Mouse (Mus musculus): ENCODE measurements around the gene Tbc1d15. TPM values are rescaled to one million over a fixed set of nuclear protein-coding genes. Genes with fewer than 3 reads are reported as not detected.

Gene Tbc1d15
- polyA plus RNA-seq, 1 experiment = 3.1 TPM

- H3K36me3 ChIP-seq (ENCODE audit: control insufficient read depth, insufficient read depth, low read length) = peaks cover 16% of the 10 kb centered on the region
- TF ChIP-seq POLR2A (IDR thresholded peaks at IDR 0.05; ENCODE audit: low read depth, low read length) = no peak
- TF ChIP-seq CTCF (IDR thresholded peaks at IDR 0.05; ENCODE audit: extremely low read depth, insufficient read depth, insufficient read length, insufficient replicate concordance) = no peak
- H3K27ac ChIP-seq (ENCODE audit: insufficient read depth, low read length) = no peak overlapping the region
- no peak for DNase-seq (ENCODE audit: low read depth in 1 of 2, low spot score in 2 of 2)
- H3K4me1 ChIP-seq (ENCODE audit: control insufficient read depth, insufficient read depth, insufficient read length) = no peaks in the 10 kb centered on the region
- no peak overlapping the region for H3K4me3 ChIP-seq (ENCODE audit: extremely low read depth, insufficient read depth, insufficient read length)
- 90% methylated on average over 9 of the region's 9 CpGs for WGBS
- H3K27me3 ChIP-seq (ENCODE audit: control insufficient read depth, insufficient read depth, low read length) = no peaks in the 10 kb centered on the region
Measured at GRCm38 (mm10) chr10:115229023-115229422, 22.2 kb downstream of the Tbc1d15 start.

GRCm38 (mm10) chr10:115226586-115226985 is 24.7 kb downstream of the Tbc1d15 start:
- 94% methylated on average over 7 of the region's 7 CpGs for WGBS
- no peak for DNase-seq (ENCODE audit: low read depth in 1 of 2, low spot score in 2 of 2)
- TF ChIP-seq CTCF (IDR thresholded peaks at IDR 0.05; ENCODE audit: extremely low read depth, insufficient read depth, insufficient read length, insufficient replicate concordance) = no peak
- no peak for TF ChIP-seq POLR2A (IDR thresholded peaks at IDR 0.05; ENCODE audit: low read depth, low read length)
- Histone ChIP-seq H3K4me3 (ENCODE audit: extremely low read depth, insufficient read depth, insufficient read length) (no peak overlapping the region), H3K36me3 (ENCODE audit: control insufficient read depth, insufficient read depth, low read length) (peaks cover 17% of the 10 kb centered on the region), H3K27me3 (ENCODE audit: control insufficient read depth, insufficient read depth, low read length) (no peaks in the 10 kb centered on the region), H3K4me1 (ENCODE audit: control insufficient read depth, insufficient read depth, insufficient read length) (no peaks in the 10 kb centered on the region), H3K27ac (ENCODE audit: insufficient read depth, low read length) (no peak overlapping the region)

GRCm38 (mm10) chr10:115223845-115224244 is 27.4 kb downstream of the Tbc1d15 start:
- Histone ChIP-seq H3K36me3 (ENCODE audit: control insufficient read depth, insufficient read depth, low read length) (peaks cover 23% of the 10 kb centered on the region), H3K4me1 (ENCODE audit: control insufficient read depth, insufficient read depth, insufficient read length) (no peaks in the 10 kb centered on the region), H3K27me3 (ENCODE audit: control insufficient read depth, insufficient read depth, low read length) (no peaks in the 10 kb centered on the region), H3K27ac (ENCODE audit: insufficient read depth, low read length) (no peak overlapping the region), H3K4me3 (ENCODE audit: extremely low read depth, insufficient read depth, insufficient read length) (no peak overlapping the region)
- TF ChIP-seq CTCF (IDR thresholded peaks at IDR 0.05; ENCODE audit: extremely low read depth, insufficient read depth, insufficient read length, insufficient replicate concordance) = no peak
- WGBS = 87% methylated on average over 3 of the region's 3 CpGs
- DNase-seq (ENCODE audit: low read depth in 1 of 2, low spot score in 2 of 2) = no peak

GRCm38 (mm10) chr10:115212916-115213580 is 38.2 kb downstream of the Tbc1d15 start:
- Histone ChIP-seq H3K27ac (ENCODE audit: insufficient read depth, low read length) (no peak overlapping the region), H3K4me1 (ENCODE audit: control insufficient read depth, insufficient read depth, insufficient read length) (no peaks in the 10 kb centered on the region), H3K4me3 (ENCODE audit: extremely low read depth, insufficient read depth, insufficient read length) (no peak overlapping the region), H3K36me3 (ENCODE audit: control insufficient read depth, insufficient read depth, low read length) (peaks cover 32% of the 10 kb centered on the region), H3K27me3 (ENCODE audit: control insufficient read depth, insufficient read depth, low read length) (no peaks in the 10 kb centered on the region)
- no peak for DNase-seq (ENCODE audit: low read depth in 1 of 2, low spot score in 2 of 2)
- TF ChIP-seq CTCF (IDR thresholded peaks at IDR 0.05; ENCODE audit: extremely low read depth, insufficient read depth, insufficient read length, insufficient replicate concordance) (no peak), POLR2A (IDR thresholded peaks at IDR 0.05; ENCODE audit: low read depth, low read length) (no peak)
- 98% methylated on average over 11 of the region's 11 CpGs for WGBS

- Histone ChIP-seq H3K4me1 (ENCODE audit: control insufficient read depth, insufficient read depth, insufficient read length) (no peaks in the 10 kb centered on the region), H3K27me3 (ENCODE audit: control insufficient read depth, insufficient read depth, low read length) (no peaks in the 10 kb centered on the region), H3K36me3 (ENCODE audit: control insufficient read depth, insufficient read depth, low read length) (peaks cover 22% of the 10 kb centered on the region), H3K27ac (ENCODE audit: insufficient read depth, low read length) (no peak overlapping the region), H3K4me3 (ENCODE audit: extremely low read depth, insufficient read depth, insufficient read length) (no peak overlapping the region)
- DNase-seq (ENCODE audit: low read depth in 1 of 2, low spot score in 2 of 2) = no peak
- 93% methylated on average over 3 of the region's 3 CpGs for WGBS
- no peak for TF ChIP-seq CTCF (IDR thresholded peaks at IDR 0.05; ENCODE audit: extremely low read depth, insufficient read depth, insufficient read length, insufficient replicate concordance)
Measured at GRCm38 (mm10) chr10:115205825-115206224, 45.4 kb downstream of the Tbc1d15 start.

- no peak for TF ChIP-seq POLR2A (IDR thresholded peaks at IDR 0.05; ENCODE audit: low read depth, low read length)
- no peak for TF ChIP-seq CTCF (IDR thresholded peaks at IDR 0.05; ENCODE audit: extremely low read depth, insufficient read depth, insufficient read length, insufficient replicate concordance)
- 66% methylated on average over 1 of the region's 1 CpGs for WGBS
- H3K36me3 ChIP-seq (ENCODE audit: control insufficient read depth, insufficient read depth, low read length) = peaks cover 19% of the 10 kb centered on the region
- H3K4me1 ChIP-seq (ENCODE audit: control insufficient read depth, insufficient read depth, insufficient read length) = no peaks in the 10 kb centered on the region
- DNase-seq (ENCODE audit: low read depth in 1 of 2, low spot score in 2 of 2) = no peak
- no peak overlapping the region for H3K4me3 ChIP-seq (ENCODE audit: extremely low read depth, insufficient read depth, insufficient read length)
- no peak overlapping the region for H3K27ac ChIP-seq (ENCODE audit: insufficient read depth, low read length)
- H3K27me3 ChIP-seq (ENCODE audit: control insufficient read depth, insufficient read depth, low read length) = no peaks in the 10 kb centered on the region
Measured at GRCm38 (mm10) chr10:115205284-115205683, 46.0 kb downstream of the Tbc1d15 start.

GRCm38 (mm10) chr10:115191214-115191613 is 60.1 kb downstream of the Tbc1d15 start:
- no peak for DNase-seq (ENCODE audit: low read depth in 1 of 2, low spot score in 2 of 2)
- Histone ChIP-seq H3K27ac (ENCODE audit: insufficient read depth, low read length) (no peak overlapping the region), H3K4me3 (ENCODE audit: extremely low read depth, insufficient read depth, insufficient read length) (no peak overlapping the region), H3K4me1 (ENCODE audit: control insufficient read depth, insufficient read depth, insufficient read length) (no peaks in the 10 kb centered on the region), H3K36me3 (ENCODE audit: control insufficient read depth, insufficient read depth, low read length) (no peaks in the 10 kb centered on the region), H3K27me3 (ENCODE audit: control insufficient read depth, insufficient read depth, low read length) (no peaks in the 10 kb centered on the region)
- TF ChIP-seq CTCF (IDR thresholded peaks at IDR 0.05; ENCODE audit: extremely low read depth, insufficient read depth, insufficient read length, insufficient replicate concordance) (no peak), POLR2A (IDR thresholded peaks at IDR 0.05; ENCODE audit: low read depth, low read length) (no peak)
- WGBS = 86% methylated on average over 7 of the region's 7 CpGs

Measured in spleen, adult 2 months (tissue).